Mouse (Mus musculus) embryo, embryonic 10.5 days (tissue): ENCODE results near the gene Mgrn1.

Experiments used
- DNase-seq: peaks from one replicate; pipeline ENCODE4 v3.0.0-alpha.2; 2015; ENCODE audit warnings: low spot score

The Mgrn1 gene

GRCm38 (mm10) chr16:4909745-4910144 is 23.7 kb downstream of the Mgrn1 start:
- DNase-seq = no peak

GRCm38 (mm10) chr16:4910758-4911157 is 24.7 kb downstream of the Mgrn1 start:
- DNase-seq = no peak

- DNase-seq = no peak
These were observed 26.1 kb downstream of the Mgrn1 start for GRCm38 (mm10) chr16:4912074-4912648.

- DNase-seq = peak; percentile 10
These were observed 27.1 kb downstream of the Mgrn1 start for GRCm38 (mm10) chr16:4912907-4913782.

GRCm38 (mm10) chr16:4913783-4914735 is 28.0 kb downstream of the Mgrn1 start:
- DNase-seq = peak; percentile 89

DNA sequence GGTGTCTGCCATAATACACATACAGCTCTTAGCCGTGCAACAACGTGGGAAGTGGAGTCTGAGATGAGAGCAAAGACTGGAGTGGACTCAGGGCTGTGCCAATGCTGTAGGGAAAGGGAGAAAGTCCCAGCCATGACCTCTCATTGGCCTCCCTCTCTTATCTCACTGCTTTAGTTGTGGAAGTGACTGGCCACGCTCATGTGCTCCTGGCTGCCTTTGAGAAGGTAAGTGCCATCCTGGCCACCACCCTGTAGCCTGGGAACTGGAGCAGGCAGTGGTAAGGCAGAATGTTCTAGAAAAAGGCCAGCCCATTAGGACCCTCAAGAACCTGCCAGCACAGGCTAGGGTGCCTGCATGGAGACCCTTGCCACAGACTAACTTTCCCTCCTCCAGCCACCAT is 29.9 kb downstream of the Mgrn1 start:
- DNase-seq = no peak

DNA sequence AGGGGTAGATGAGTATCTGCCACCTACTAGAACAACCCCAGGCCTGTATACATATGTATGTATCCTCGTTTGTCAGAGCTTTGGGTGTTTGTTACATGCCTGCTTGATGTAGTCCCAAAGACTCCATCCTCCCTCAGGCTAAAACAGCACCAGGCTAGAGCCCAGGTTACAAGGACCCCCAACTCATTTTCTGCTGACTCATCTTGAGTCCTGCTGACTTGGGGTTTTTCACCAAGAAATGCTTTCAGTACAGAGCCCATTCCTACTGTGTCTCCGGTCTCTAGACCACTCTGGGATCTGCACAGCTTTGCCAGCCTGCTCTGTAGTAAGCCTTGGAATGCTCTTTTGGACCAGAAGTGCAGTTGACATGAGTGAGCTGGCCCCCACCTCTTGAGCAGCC is 30.6 kb downstream of the Mgrn1 start:
- no peak for DNase-seq

DNA sequence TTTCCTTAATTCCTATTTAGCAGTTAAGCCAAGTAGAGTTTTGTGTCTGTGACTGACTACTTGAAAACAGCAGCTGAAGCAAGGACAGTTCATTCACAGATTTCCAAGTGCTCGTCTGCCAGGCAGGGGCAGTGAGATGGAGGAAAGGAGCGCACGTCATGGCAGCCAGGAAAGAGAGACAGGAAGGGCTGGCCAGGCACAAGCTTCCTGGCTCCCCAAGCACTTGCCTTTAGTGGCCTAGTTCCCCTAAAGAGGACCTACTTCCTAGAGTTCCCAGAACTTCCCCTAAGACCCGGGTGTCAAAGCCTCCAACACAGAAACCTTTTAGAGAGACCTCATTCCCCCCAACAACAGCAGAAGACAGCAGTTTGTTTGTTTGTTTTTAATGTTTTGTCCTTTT is 34.5 kb downstream of the Mgrn1 start:
- DNase-seq = no peak

DNA sequence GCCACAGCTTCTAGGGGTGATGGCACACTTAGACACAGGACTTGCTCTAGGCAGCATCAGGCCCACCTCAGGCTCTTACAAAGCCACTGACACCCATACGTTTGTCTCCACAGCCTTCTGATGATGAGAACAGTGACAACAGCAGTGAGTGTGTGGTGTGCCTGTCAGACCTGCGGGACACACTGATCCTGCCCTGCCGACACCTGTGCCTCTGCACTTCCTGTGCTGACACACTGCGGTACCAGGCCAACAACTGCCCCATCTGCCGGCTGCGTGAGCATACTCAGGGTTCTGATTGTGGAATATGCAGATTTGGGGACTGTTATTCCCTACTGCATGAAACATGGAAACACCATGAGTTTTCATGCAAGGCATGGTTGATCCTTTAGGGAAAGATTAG is 36.4 kb downstream of the Mgrn1 start:
- DNase-seq = no peak

DNA sequence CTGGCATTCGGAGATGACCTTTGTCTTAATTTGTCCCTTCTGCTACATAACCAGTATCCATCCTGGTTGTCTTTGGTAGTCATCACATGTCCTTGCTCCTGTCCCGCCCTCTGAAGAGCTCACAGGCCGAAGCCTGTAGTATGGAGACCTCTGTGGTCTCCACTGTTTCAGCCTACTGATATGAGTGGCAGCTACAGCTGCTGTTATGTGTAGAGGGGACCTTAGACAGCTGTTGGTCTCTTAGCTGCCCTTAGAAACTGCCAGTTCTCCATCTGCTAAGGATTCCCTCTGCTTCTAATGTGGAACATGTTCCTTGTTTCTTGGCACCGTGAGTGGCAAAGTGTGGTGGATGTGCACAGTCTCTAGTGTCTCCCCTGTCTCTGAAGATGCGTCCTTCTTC is 37.9 kb downstream of the Mgrn1 start:
- no peak for DNase-seq

DNA sequence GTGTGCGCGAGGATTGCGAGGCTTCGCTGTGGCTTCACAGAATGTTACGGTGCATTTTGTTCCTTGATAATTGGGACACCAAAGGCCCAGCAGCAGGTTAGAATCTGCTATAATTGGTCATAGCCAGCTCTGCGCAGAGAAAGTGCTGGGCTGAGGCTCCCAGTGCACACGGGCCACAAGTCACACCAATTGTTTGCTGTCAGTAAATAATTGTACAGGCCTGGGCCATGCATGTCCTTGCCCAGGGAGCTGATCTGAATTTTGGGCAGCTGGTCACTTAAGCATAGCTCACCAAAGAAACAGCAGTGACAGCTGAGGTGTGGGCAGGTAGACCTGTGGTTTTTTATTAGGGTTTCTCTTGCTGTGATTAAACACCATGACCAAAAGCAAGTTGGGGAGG is 41.9 kb downstream of the Mgrn1 start:
- DNase-seq = no peak

DNA sequence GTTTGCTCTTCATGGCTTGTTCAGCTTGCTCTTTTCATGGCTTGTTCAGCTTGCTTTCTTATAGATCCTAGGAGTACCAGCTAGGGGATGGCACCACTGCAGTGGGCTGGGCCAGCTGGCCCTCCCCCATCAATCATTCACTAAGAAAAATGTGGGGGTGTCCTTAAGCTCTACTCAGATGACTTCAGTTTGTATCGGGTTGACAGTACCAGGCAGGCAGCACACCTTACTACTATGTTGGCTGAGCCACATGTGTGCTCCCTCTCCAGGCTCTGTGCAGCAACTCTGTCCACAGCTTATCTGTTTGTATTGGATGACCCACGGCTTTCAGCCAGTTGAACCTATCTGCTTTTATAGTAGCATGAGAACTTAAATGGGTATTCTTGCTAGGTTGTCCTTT is 42.4 kb downstream of the Mgrn1 start:
- DNase-seq = no peak

GRCm38 (mm10) chr16:4932429-4932828 is 46.4 kb downstream of the Mgrn1 start:
- DNase-seq = no peak

GRCm38 (mm10) chr16:4935430-4935829 is 49.4 kb downstream of the Mgrn1 start:
- DNase-seq = no peak

DNA sequence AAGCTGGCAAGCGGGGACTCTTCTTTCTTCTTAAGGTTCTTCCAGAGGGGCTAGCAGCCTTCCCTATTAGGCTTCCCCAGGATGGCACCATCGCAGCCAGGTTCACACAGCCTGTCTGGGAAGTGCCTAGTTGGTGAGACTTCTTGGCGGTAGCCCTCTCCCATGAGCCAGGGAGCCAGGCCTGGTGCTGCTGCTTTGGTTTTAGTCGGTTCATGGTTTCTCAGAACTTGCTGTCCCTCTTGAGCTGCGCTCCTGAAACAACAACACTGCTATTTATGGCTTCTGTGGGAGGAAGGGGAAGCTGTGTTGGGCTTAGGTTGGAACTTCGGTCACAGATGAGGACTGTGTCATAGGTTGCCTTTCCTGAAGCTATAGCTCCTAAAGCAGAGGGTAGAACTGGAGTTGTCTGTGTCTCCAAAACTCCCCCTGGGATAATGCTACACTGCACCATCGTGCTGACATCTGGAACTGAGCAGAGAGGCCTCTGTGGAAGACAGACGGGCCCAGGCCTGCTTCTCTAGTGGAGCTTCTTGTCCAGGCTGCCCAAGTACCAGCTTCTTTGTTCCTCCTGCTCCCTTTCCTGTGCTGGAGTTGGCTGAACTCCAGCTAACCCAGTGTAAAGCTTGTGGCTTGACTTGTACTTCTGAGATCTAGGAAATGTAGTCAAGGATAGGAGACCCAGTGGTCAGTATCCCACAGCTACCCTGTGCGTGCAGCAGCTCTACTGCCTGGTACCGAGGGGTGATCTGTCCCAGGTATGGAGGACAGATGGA is 50.1 kb downstream of the Mgrn1 start:
- DNase-seq = no peak

DNA sequence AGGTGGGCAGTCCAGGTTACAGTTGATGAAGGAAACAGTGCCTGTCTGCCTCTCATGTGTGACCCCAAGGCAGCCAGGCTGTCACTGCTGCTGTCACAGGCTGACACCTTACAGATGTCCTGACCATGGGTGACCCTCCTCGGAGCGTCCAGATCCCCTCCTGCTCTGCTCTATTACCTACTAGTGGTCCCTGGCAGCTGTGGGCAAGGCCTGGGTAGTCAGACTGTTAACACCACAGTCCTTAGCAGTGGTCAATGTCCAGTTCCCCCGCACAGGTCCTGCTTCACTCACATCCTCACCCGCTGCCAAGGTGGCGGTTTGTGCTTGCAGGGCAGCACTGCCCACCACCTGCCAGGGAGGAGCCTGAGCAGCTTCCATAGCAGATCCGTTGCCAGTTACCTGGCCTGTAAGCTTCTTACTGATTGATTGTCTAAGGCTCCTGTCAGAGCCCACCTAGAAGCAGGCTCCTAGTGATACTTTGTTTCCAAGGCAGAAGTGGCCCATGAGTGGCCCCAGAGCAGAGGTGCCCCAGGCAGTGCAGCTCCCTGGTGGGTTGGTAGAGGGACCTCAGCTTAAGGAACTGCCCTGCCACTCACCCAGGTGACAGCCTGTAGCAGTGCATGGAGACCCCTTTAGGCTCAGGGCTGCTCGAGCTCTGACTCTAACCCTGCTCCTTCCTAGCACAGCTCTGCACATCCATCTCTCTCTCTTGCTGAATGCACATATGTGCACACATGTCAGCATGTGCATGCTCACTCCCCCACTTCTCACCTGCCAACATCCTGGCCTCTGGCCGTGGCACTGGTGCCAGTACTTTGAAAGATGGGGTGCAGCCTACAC is 51.5 kb downstream of the Mgrn1 start:
- no peak for DNase-seq

- DNase-seq = no peak
These were observed 52.4 kb downstream of the Mgrn1 start, which contains the start of gene Nudt16l1 for GRCm38 (mm10) chr16:4938461-4938860. Nudt16l1 (plus strand) TSS chr16:4938761.

DNA sequence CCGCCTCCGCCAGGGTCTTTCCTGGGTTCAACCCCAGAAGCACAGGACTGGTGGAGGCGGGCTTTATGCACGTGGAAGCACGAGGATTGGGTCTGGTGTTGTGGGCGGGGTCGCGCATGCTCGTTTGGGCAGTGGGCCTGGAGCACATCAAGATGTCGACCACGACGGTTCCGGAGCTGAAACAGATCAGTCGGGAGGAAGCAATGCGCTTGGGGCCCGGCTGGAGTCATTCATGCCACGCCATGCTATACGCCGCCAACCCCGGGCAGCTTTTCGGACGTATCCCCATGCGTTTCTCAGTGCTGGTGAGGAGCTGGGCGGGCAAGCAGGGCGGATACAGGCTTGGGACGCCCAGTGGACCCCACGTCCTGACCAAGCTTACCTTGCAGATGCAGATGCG is 52.9 kb downstream of the Mgrn1 start:
- peak; percentile 98 for DNase-seq

- peak; percentile 27 for DNase-seq
These were observed 53.4 kb downstream of the Mgrn1 start for GRCm38 (mm10) chr16:4939412-4939811.

DNA sequence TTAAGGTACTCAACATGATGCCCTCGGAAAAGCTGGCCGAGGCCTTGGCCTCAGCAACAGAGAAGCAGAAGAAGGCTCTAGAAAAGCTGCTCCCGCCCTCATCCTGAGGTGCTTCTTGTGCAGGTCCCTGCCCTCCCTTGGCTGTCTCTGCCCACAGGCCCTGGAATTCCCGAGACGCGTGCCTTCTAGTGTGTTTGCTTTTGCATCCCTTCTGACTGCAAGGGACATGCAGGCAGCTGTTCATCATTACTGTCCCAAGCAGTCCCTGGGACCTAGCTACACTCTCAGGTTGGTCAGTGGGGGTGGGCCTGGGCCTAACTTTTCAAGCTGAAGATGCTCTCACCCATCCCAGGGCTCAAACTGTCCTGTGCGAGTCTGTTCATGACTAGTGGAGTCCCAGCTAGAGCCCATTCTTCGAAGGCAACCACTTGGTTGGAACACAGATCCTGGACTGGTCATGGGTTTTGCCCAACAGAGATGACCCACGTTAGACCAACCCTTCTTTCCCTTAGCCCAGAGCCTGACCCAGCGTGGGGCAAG is 54.3 kb downstream of the Mgrn1 start:
- DNase-seq = no peak
